Mouse (Mus musculus) intestine, postnatal 0 days (tissue): ENCODE results near the gene Cdhr2. TPM values are rescaled to one million over a fixed set of nuclear protein-coding genes. Genes with fewer than 3 reads are reported as not detected.
A peak's percentile ranks its signal among the peaks of the same experiment; 100 is the strongest.

Experiments
- ATAC-seq: fragments of 200-750 bp; cut with Nextera tagmentation; 2 replicates; pipeline ENCODE4 v1.8.0; 2017; ENCODE audit warnings: mild to moderate bottlenecking, moderate TSS enrichment, moderate library complexity
- H3K27ac ChIP-seq: fragments of 300-500 bp; sonication (generic); 2 replicates; pipeline ENCODE4 v1.5.1; 2014; ENCODE audit warnings: mild to moderate bottlenecking, low read depth, low read length, moderate library complexity
- H3K27me3 ChIP-seq: fragments of 300-500 bp; sonication (generic); replicated peaks from 2 replicates; pipeline ENCODE4 v1.6.1; 2014; ENCODE audit warnings: low read length, mixed read lengths; ENCODE audit not compliant: control insufficient read depth, insufficient read depth
- H3K36me3 ChIP-seq: fragments of 300-500 bp; sonication (generic); 2 replicates; pipeline ENCODE4 v1.6.1; 2014; ENCODE audit warnings: mild to moderate bottlenecking, moderate library complexity; ENCODE audit not compliant: control insufficient read depth, insufficient read depth
- H3K4me1 ChIP-seq: fragments of 300-500 bp; sonication (generic); replicated peaks from 2 replicates; pipeline ENCODE4 v1.6.1; 2014; ENCODE audit warnings: antibody characterized with exemption, low read length, mixed read lengths; ENCODE audit not compliant: control insufficient read depth, insufficient read depth
- H3K4me2 ChIP-seq: fragments of 300-500 bp; sonication (generic); replicated peaks from 2 replicates; pipeline ENCODE4 v1.6.1; 2014; ENCODE audit warnings: low read depth, mild to moderate bottlenecking, moderate library complexity
- H3K4me3 ChIP-seq: fragments of 300-500 bp; sonication (generic); 2 replicates; pipeline ENCODE4 v1.5.1; 2014; ENCODE audit warnings: low read depth, low read length
- H3K9ac ChIP-seq: fragments of 300-500 bp; sonication (generic); 2 replicates; pipeline ENCODE4 v1.6.1; 2014; ENCODE audit warnings: mild to moderate bottlenecking, low read depth, low read length
- H3K9me3 ChIP-seq: fragments of 300-500 bp; sonication (generic); 2 replicates; pipeline ENCODE4 v1.6.1; 2016; ENCODE audit warnings: mixed run types; ENCODE audit not compliant: control insufficient read depth
- CTCF ChIP-seq: sonication (generic); IDR thresholded peaks from 2 replicates; pipeline ENCODE4 v1.5.1; 2016; ENCODE audit warnings: low read depth, mild to moderate bottlenecking, control low read depth, antibody characterized with exemption, moderate library complexity
- WGBS: fragments of 180-500 bp; shearing (Covaris S2); extraction: QIAGEN DNeasy Blood & Tissue Kit; methylation state at CpG from one replicate; pipeline ENCODE4 v1.1.7; 2014; 5-methylcytosine and 5-hydroxymethylcytosine counted together
- polyA plus RNA-seq: library from polyadenylated mRNA; unstranded; fragments of >200 nt; fragmentation: Nextera tagmentation; extraction: Ambion mirVana; gene quantifications from 2 replicates; pipeline ENCODE4 v1.2.1, GENCODE M21; 2015

Cdhr2 gene
- polyA plus RNA-seq, 1 experiment from 2014 or later = 267 TPM

GRCm38 (mm10) chr13:54685174-54685573 is 16.1 kb upstream of the Cdhr2 start:
- H3K4me3 ChIP-seq = no peak overlapping the region
- no peak for ATAC-seq
- 36% methylated on average over 2 of the region's 2 CpGs for WGBS
- peaks cover 5% of the 10 kb centered on the region; the same call in 1 of the 2 replicates for H3K4me1 ChIP-seq
- TF ChIP-seq CTCF = peak; percentile 78
- peaks cover 39% of the 10 kb centered on the region for H3K36me3 ChIP-seq
- no peaks in the 10 kb centered on the region for H3K9me3 ChIP-seq
- H3K27ac ChIP-seq = no peak overlapping the region
- no peaks in the 10 kb centered on the region for H3K27me3 ChIP-seq
- 0 out of 2 replicates have a peak overlapping the region, but pooled peaks have one; percentile 86 for H3K4me2 ChIP-seq
- H3K9ac ChIP-seq = no peak overlapping the region

- peak overlapping the region; percentile 86 for H3K4me2 ChIP-seq
- H3K36me3 ChIP-seq = peaks cover 27% of the 10 kb centered on the region
- no peaks in the 10 kb centered on the region for H3K9me3 ChIP-seq
- peak overlapping the region; percentile 88 for H3K9ac ChIP-seq
- 2% methylated on average over 19 of the region's 19 CpGs for WGBS
- peaks cover 5% of the 10 kb centered on the region; the same call in 1 of the 2 replicates for H3K4me1 ChIP-seq
- peak overlapping the region; percentile 97 for H3K4me3 ChIP-seq
- peak overlapping the region; percentile 98 for H3K27ac ChIP-seq
- ATAC-seq = no peak
- no peaks in the 10 kb centered on the region for H3K27me3 ChIP-seq
- TF ChIP-seq CTCF = no peak
Measured at GRCm38 (mm10) chr13:54686139-54687053, 14.9 kb upstream of the Cdhr2 start.

GRCm38 (mm10) chr13:54687096-54687495 is 14.2 kb upstream of the Cdhr2 start:
- Histone ChIP-seq H3K4me2 (peak overlapping the region; percentile 86), H3K9ac (peak overlapping the region; percentile 88), H3K27ac (peak overlapping the region; percentile 98), H3K9me3 (no peaks in the 10 kb centered on the region), H3K27me3 (no peaks in the 10 kb centered on the region), H3K36me3 (peaks cover 20% of the 10 kb centered on the region), H3K4me1 (peaks cover 5% of the 10 kb centered on the region; the same call in 1 of the 2 replicates), H3K4me3 (peak overlapping the region; percentile 97)
- ATAC-seq = peak; percentile 46
- under 1% methylated on average over 30 of the region's 35 CpGs for WGBS
- TF ChIP-seq CTCF = no peak

GRCm38 (mm10) chr13:54687575-54688424 is 13.5 kb upstream of the Cdhr2 start:
- peak; percentile 87 for ATAC-seq
- H3K9ac ChIP-seq = peak overlapping the region; percentile 88
- WGBS = under 1% methylated on average over 82 of the region's 82 CpGs
- peaks cover 13% of the 10 kb centered on the region for H3K36me3 ChIP-seq
- H3K27ac ChIP-seq = peak overlapping the region; percentile 98
- no peak for TF ChIP-seq CTCF
- peaks cover 9% of the 10 kb centered on the region for H3K4me1 ChIP-seq
- peak overlapping the region; percentile 86 for H3K4me2 ChIP-seq
- H3K27me3 ChIP-seq = no peaks in the 10 kb centered on the region
- H3K4me3 ChIP-seq = peak overlapping the region; percentile 97
- no peaks in the 10 kb centered on the region for H3K9me3 ChIP-seq

GRCm38 (mm10) chr13:54690151-54690740 is 11.0 kb upstream of the Cdhr2 start:
- Histone ChIP-seq H3K27ac (no peak overlapping the region), H3K4me3 (no peak overlapping the region), H3K36me3 (no peaks in the 10 kb centered on the region), H3K4me2 (no peak overlapping the region), H3K9ac (no peak overlapping the region), H3K27me3 (no peaks in the 10 kb centered on the region), H3K9me3 (no peaks in the 10 kb centered on the region), H3K4me1 (peaks cover 12% of the 10 kb centered on the region)
- TF ChIP-seq CTCF = 0 out of 2 replicates have a peak, but pooled peaks have one; percentile 9
- WGBS = 89% methylated on average over 8 of the region's 8 CpGs
- ATAC-seq = no peak

- Histone ChIP-seq H3K27ac (peak overlapping the region; percentile 8; the same call in 1 of the 2 replicates), H3K36me3 (no peaks in the 10 kb centered on the region), H3K4me2 (peak overlapping the region; percentile 82), H3K27me3 (no peaks in the 10 kb centered on the region), H3K9me3 (no peaks in the 10 kb centered on the region), H3K4me1 (peaks cover 7% of the 10 kb centered on the region; the same call in 1 of the 2 replicates), H3K9ac (no peak overlapping the region), H3K4me3 (peak overlapping the region; percentile 91; the same call in 1 of the 2 replicates)
- no peak for TF ChIP-seq CTCF
- ATAC-seq = no peak
Measured at GRCm38 (mm10) chr13:54691737-54692136, 9.5 kb upstream of the Cdhr2 start.
